Mouse (Mus musculus) CH12.LX (cell line): ENCODE data around the gene AC129217.1.

Experiments
- CTCF ChIP-seq, 2 experiments: IDR thresholded peaks in 1 of 2; conservative IDR thresholded peaks in 1 of 2; 2 replicates each; pipeline ENCODE4 v1.5.1; 2011 to 2012; ENCODE audit warnings: low read depth in 2 of 2, low read length in 2 of 2, improper control_type of control experiment in 1 of 2, inconsistent platforms in 1 of 2, mild to moderate bottlenecking in 1 of 2, moderate library complexity in 1 of 2
- EP300 ChIP-seq: IDR thresholded peaks from 2 replicates; pipeline ENCODE4 v1.6.1; 2011; ENCODE audit warnings: low read length, improper control_type of control experiment
- MAX ChIP-seq: IDR thresholded peaks from 2 replicates; pipeline ENCODE4 v1.6.1; 2011; ENCODE audit warnings: low read length, improper control_type of control experiment
- NRF1 ChIP-seq: IDR thresholded peaks from 2 replicates; pipeline ENCODE4 v1.6.1; 2014; ENCODE audit warnings: low read depth, mild to moderate bottlenecking, inconsistent platforms, low read length, improper control_type of control experiment, moderate library complexity
- POLR2A ChIP-seq: IDR thresholded peaks from 2 replicates; pipeline ENCODE4 v1.6.1; 2011; ENCODE audit warnings: low read depth, mild to moderate bottlenecking, improper control_type of control experiment, low read length
- RAD21 ChIP-seq: IDR thresholded peaks from 2 replicates; pipeline ENCODE4 v1.6.1; 2011; ENCODE audit warnings: low read depth, mild to moderate bottlenecking, low read length, improper control_type of control experiment, moderate library complexity
- ZNF384 ChIP-seq: IDR thresholded peaks from 2 replicates; pipeline ENCODE4 v1.6.1; 2012; ENCODE audit warnings: low read depth, low read length, improper control_type of control experiment, inconsistent platforms

DNA sequence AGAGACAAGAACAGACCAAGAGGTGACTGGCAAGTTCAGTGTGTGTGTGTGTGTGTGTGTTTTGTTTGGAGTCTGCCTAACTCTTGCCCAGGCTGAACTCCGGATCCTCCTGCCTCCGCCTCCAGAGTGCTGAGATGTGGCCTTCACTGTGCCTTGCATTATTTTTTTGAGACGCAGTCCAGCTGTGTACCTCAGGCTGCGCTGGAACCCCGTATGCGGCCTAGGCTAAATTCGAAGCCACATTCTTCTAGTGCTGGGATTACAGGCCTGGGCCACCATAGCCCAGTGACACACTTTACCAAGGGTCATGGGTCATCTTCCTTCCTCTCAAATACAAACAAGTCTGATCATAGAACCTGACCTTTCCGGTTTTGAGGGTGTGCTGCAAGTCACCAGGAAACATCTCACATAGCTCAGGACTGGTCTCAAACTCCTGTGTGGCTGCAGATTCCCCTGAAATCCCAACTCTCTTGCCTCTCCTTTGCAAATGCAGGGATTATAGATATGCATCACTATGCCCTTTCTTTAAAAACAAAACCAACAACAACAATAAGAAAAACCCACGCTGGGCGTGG lies 42.8 kb downstream of the AC129217.1 start:
- no peak for TF ChIP-seq CTCF (conservative IDR thresholded peaks at IDR 0.05 in 1 of 2, IDR thresholded peaks at IDR 0.05 in 1 of 2; ENCODE audit: low read depth in 2 of 2, low read length in 2 of 2)
- TF ChIP-seq EP300 = no peak
- TF ChIP-seq POLR2A = no peak
- TF ChIP-seq MAX = no peak
- TF ChIP-seq ZNF384 = no peak
- no peak for TF ChIP-seq NRF1
- TF ChIP-seq RAD21 = no peak
